Mouse (Mus musculus) liver, embryonic 14.5 days (tissue): ENCODE measurements around the gene Tulp1. TPM values are rescaled to one million over a fixed set of nuclear protein-coding genes. Genes with fewer than 3 reads are reported as not detected.
A peak's percentile ranks its signal among the peaks of the same experiment; 100 is the strongest.

ENCODE experiments used
- ATAC-seq: fragments of 200-750 bp; cut with Nextera tagmentation; 2 replicates; pipeline ENCODE4 v1.8.0; 2017; ENCODE audit warnings: moderate number of reproducible peaks, mild to moderate bottlenecking, moderate library complexity; ENCODE audit not compliant: insufficient read depth
- DNase-seq, 3 experiments: peaks; one replicate each; pipeline ENCODE4 v3.0.0-alpha.2; 2012 to 2013; ENCODE audit warnings: low read depth in 3 of 3, low spot score in 3 of 3
- H3K27ac ChIP-seq: fragments of 300-500 bp; sonication (generic); 2 replicates; pipeline ENCODE4 v1.5.1; 2014; ENCODE audit warnings: moderate library complexity, mild to moderate bottlenecking, control low read depth, inconsistent platforms
- H3K27me3 ChIP-seq: fragments of 300-500 bp; sonication (generic); 2 replicates; pipeline ENCODE4 v1.6.1; 2014; ENCODE audit warnings: mild to moderate bottlenecking, low read length, moderate library complexity; ENCODE audit not compliant: control insufficient read depth, insufficient read depth
- H3K36me3 ChIP-seq: fragments of 300-500 bp; sonication (generic); replicated peaks from 2 replicates; pipeline ENCODE4 v1.6.1; 2014; ENCODE audit warnings: low read depth; ENCODE audit not compliant: control insufficient read depth, insufficient read depth
- H3K4me1 ChIP-seq, 2 experiments: fragments of 200-500 bp in 1 of 2; fragments of 300-500 bp in 1 of 2; sonication (generic) in 1 of 2; replicated peaks; 2 replicates each; pipeline ENCODE4 v1.6.1; 2012 to 2014; ENCODE audit warnings: antibody characterized with exemption in 1 of 2, inconsistent platforms in 1 of 2, low read length in 1 of 2; ENCODE audit not compliant: control insufficient read depth in 2 of 2, insufficient read depth in 2 of 2
- H3K4me2 ChIP-seq: fragments of 300-500 bp; sonication (generic); 2 replicates; pipeline ENCODE4 v1.6.1; 2014; ENCODE audit warnings: low read depth, mild to moderate bottlenecking, control low read depth, moderate library complexity
- H3K4me3 ChIP-seq, 2 experiments: fragments of 200-500 bp in 1 of 2; fragments of 300-500 bp in 1 of 2; sonication (generic) in 1 of 2; 2 replicates each; pipeline ENCODE4 v1.5.1; 2012 to 2014; ENCODE audit warnings: low read depth in 2 of 2, low read length in 2 of 2, mild to moderate bottlenecking in 2 of 2, control low read depth in 1 of 2, inconsistent platforms in 1 of 2, moderate library complexity in 1 of 2; ENCODE audit not compliant: insufficient read depth in 1 of 2
- H3K9ac ChIP-seq: fragments of 300-500 bp; sonication (generic); replicated peaks from 2 replicates; pipeline ENCODE4 v1.6.1; 2014; ENCODE audit warnings: mild to moderate bottlenecking, control low read depth, moderate library complexity
- H3K9me3 ChIP-seq: fragments of 300-500 bp; sonication (generic); 2 replicates; pipeline ENCODE4 v1.6.1; 2016; ENCODE audit warnings: low read length, mixed read lengths; ENCODE audit not compliant: control insufficient read depth
- CTCF ChIP-seq: IDR thresholded peaks from 2 replicates; pipeline ENCODE4 v1.5.1; 2016; ENCODE audit warnings: antibody characterized with exemption, low read depth, control low read depth
- EP300 ChIP-seq: IDR thresholded peaks from 2 replicates; pipeline ENCODE4 v1.6.1; 2016; ENCODE audit warnings: antibody characterized with exemption, low read depth
- WGBS: fragments of 180-500 bp; shearing (Covaris S2); extraction: QIAGEN DNeasy Blood & Tissue Kit; methylation state at CpG from one replicate; pipeline ENCODE4 v1.1.7; 2014; ENCODE audit not compliant: insufficient replicate concordance; 5-methylcytosine and 5-hydroxymethylcytosine counted together
- polyA plus RNA-seq, 2 experiments: library from polyadenylated mRNA; depleted of rRNA in 1 of 2; stranded (reverse) in 1 of 2; unstranded in 1 of 2; fragments of >200 nt; fragmentation: Nextera tagmentation in 1 of 2; extraction: Ambion mirVana in 1 of 2; gene quantifications; 2 replicates each; pipeline versions ENCODE4 v1.2.1 to v1.2.3; 2012 to 2014

Gene Tulp1
- polyA plus RNA-seq, 2 experiments: 0.26 to 0.28 TPM

DNA sequence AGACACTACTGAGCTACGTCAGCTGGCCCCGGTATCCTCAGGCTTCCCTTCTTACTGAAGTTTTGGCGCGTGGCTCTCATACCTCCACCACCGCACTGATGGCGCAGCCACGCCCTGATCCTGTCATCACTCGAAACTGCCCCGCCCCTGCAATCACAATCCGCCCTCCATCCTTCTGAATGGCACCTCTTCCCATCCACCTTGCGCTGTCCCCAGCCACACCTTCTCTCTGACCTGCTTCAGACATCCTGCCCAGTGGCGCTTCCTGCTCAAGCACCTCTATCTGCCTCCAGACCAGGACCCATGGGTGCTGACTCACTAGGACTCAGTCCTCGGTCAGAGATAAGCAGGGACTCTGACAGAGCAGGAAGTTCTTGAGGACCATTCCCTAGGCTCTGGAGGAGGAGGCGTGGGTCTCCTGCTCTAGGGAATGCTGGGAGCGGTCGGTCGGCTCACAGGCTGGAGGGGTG lies 10.6 kb upstream of the Tulp1 start:
- no peaks in the 10 kb centered on the region for H3K36me3 ChIP-seq
- H3K4me1 ChIP-seq: peaks cover 0 to 7% of the 10 kb centered on the region in 2 experiments; a peak in 1 of 4 replicates
- H3K9me3 ChIP-seq: no peaks in the 10 kb centered on the region
- DNase-seq (no peak), ATAC-seq (no peak)
- WGBS: 2% methylated on average over 17 of the region's 17 CpGs
- no peak overlapping the region for H3K9ac ChIP-seq
- TF ChIP-seq EP300: no peak
- no peak for TF ChIP-seq CTCF
- no peak overlapping the region for H3K27ac ChIP-seq
- peaks cover 15% of the 10 kb centered on the region for H3K27me3 ChIP-seq
- no peak overlapping the region for H3K4me3 ChIP-seq
- no peak overlapping the region for H3K4me2 ChIP-seq

DNA sequence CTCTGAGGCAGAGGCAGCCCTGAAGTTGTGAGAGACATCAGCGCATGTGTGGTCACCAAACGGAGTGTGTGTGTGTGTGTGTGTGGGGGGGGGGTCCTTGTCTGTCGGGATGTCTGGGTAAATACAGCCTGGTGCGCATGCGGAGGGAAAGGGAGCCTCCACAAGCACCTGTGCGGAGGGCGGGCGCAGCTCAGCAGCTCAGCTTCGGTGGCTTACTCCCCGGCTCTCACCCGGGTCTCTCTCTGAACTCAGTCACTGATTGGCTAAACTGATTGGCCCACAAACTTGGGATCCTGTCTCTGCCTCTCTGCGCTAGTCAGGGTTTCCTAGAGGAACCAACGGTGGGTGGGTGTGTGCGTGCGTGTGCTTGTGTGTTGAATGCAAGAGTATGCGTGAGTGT lies 9.5 kb upstream of the Tulp1 start:
- no peak for ATAC-seq
- Histone ChIP-seq H3K4me1 (peaks cover 0 to 7% of the 10 kb centered on the region in 2 experiments; a peak in 1 of 4 replicates), H3K4me3 (no peak overlapping the region), H3K27ac (no peak overlapping the region), H3K9me3 (no peaks in the 10 kb centered on the region), H3K9ac (no peak overlapping the region), H3K27me3 (peaks cover 15% of the 10 kb centered on the region), H3K4me2 (no peak overlapping the region), H3K36me3 (no peaks in the 10 kb centered on the region)
- WGBS: 14% methylated on average over 16 of the region's 16 CpGs
- no peak for DNase-seq
- TF ChIP-seq EP300 (no peak), CTCF (no peak)

DNA sequence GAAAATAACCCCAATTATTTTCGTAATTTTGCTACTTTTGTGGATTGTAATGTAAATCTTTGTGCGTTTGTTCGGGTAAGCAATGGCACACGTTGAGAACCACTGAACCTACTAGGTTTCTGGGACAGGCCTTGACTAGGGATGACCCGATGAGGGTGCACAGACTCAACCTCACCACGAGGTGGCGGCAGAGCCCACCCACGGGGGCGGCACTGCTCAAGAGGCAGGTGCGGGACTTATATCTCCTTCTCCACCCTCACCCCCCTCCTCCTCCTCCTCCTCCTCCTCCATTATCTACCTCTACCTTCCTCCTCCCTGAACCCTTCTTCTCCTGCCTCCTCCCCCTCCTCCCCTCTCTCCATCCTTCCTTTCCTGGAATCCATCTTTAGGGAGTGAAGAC lies 8.8 kb upstream of the Tulp1 start:
- WGBS: 5% methylated on average over 10 of the region's 10 CpGs
- no peak overlapping the region for H3K9ac ChIP-seq
- H3K36me3 ChIP-seq: no peaks in the 10 kb centered on the region
- no peak overlapping the region for H3K4me3 ChIP-seq
- ATAC-seq (peak; percentile 26; the same call in 1 of the 2 replicates), DNase-seq (peak in 1 of 3 experiments; percentile 46)
- TF ChIP-seq CTCF: peak; percentile 93
- no peak for TF ChIP-seq EP300
- peaks cover 15% of the 10 kb centered on the region for H3K27me3 ChIP-seq
- H3K4me2 ChIP-seq: no peak overlapping the region
- no peak overlapping the region for H3K27ac ChIP-seq
- no peaks in the 10 kb centered on the region for H3K9me3 ChIP-seq
- H3K4me1 ChIP-seq: peaks cover 0 to 7% of the 10 kb centered on the region in 2 experiments; a peak in 1 of 4 replicates

DNA sequence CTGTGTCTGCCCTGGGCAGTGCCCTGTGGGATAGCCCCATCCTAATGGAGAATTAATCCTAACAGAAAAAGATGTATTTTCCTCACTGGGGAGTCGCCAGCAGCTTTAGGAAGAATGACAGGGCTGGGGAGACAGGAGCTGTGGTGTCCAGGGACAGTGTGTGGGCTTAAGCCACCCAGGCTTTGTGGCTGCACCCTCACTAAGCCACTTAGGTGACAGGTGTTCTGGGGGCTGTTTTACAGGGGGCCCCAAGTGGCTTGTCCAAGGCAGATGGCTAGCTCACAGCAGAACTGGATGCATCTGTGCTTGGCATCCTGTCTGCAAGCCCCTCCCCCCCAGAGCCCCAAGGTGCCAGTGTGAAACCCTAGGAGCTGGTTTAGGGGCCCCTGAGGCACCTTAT lies 6.9 kb upstream of the Tulp1 start:
- ATAC-seq: no peak
- H3K27ac ChIP-seq: no peak overlapping the region
- peaks cover 0 to 7% of the 10 kb centered on the region in 2 experiments; a peak in 1 of 4 replicates for H3K4me1 ChIP-seq
- H3K4me3 ChIP-seq: no peak overlapping the region
- no peak overlapping the region for H3K4me2 ChIP-seq
- H3K36me3 ChIP-seq: no peaks in the 10 kb centered on the region
- TF ChIP-seq EP300 (no peak), CTCF (no peak)
- WGBS: 41% methylated on average over 1 of the region's 1 CpGs
- H3K27me3 ChIP-seq: peaks cover 15% of the 10 kb centered on the region
- no peak overlapping the region for H3K9ac ChIP-seq
- H3K9me3 ChIP-seq: no peaks in the 10 kb centered on the region
- no peak for DNase-seq

DNA sequence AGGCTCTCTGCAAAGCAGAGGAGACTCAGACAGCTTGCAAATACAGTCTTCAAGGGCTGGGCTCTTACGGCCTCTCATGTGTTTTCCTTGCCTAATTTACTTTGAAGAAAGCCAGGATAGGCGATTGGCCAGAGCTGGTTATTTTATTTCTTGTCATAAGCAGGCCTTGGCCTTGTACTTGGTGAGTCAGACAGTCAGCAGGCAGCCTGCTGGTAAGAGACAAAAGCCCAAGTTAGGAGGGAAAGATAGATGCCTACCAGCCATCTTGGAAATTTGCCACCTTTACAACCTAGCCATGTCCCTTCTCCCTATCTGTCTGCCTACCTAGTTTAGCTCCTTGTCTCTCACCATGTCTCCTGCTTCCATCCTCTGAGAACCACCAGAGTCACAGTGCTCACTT lies 6.3 kb upstream of the Tulp1 start:
- Histone ChIP-seq H3K36me3 (no peaks in the 10 kb centered on the region), H3K4me1 (peaks cover 0 to 7% of the 10 kb centered on the region in 2 experiments; a peak in 1 of 4 replicates), H3K4me2 (no peak overlapping the region), H3K27me3 (peaks cover 15% of the 10 kb centered on the region), H3K9me3 (no peaks in the 10 kb centered on the region), H3K27ac (no peak overlapping the region), H3K4me3 (no peak overlapping the region), H3K9ac (no peak overlapping the region)
- 54% methylated on average over 2 of the region's 2 CpGs for WGBS
- DNase-seq (no peak), ATAC-seq (no peak)
- no peak for TF ChIP-seq CTCF
- TF ChIP-seq EP300: no peak
